16 mouse cellular contexts compared by ENCODE assay signal in genomic region chr7:144612829-144613228, GRCm38 (mm10). TPM values are rescaled to one million over a fixed set of nuclear protein-coding genes. Genes with fewer than 3 reads are reported as not detected.
DNase-seq lines count a peak whose midpoint lies in the region; ATAC-seq and TF ChIP-seq lines count a peak whose summit lies in the region.
"Had no signal": no experiment of that assay in that cellular context is flagged by ENCODE, and none has a peak within 500 bp of the region (broad histone marks: within the 10 kb centered on the region; RNA-seq: fewer than 3 reads in every experiment).

No protein-coding gene starts in this region.

- H3K4me1 ChIP-seq in hindbrain, embryonic 10.5 days (replicated peaks), result peaks cover 6% of the 10 kb centered on the region; the same call in 1 of the 2 replicates
- no peaks in the 10 kb centered on the region for H3K4me1 ChIP-seq in hindbrain, embryonic 12.5 days
- H3K4me1 ChIP-seq in stomach, embryonic 16.5 days (ENCODE audit: control insufficient read depth, insufficient read depth, low read length), result no peaks in the 10 kb centered on the region
- peaks cover 14% of the 10 kb centered on the region for H3K4me1 ChIP-seq in heart, embryonic 12.5 days (replicated peaks)
- H3K4me1 ChIP-seq: embryonic facial prominence, embryonic 12.5 days; neural tube, embryonic 13.5 days had no signal

- H3K9me3 ChIP-seq in hindbrain, embryonic 10.5 days, result no peaks in the 10 kb centered on the region
- H3K9me3 ChIP-seq in hindbrain, embryonic 12.5 days (replicated peaks), result no peaks in the 10 kb centered on the region
- no peaks in the 10 kb centered on the region for H3K9me3 ChIP-seq in stomach, embryonic 16.5 days (replicated peaks; ENCODE audit: control insufficient read depth, low read length)
- no peaks in the 10 kb centered on the region for H3K9me3 ChIP-seq in heart, embryonic 12.5 days (replicated peaks)
- H3K9me3 ChIP-seq: embryonic facial prominence, embryonic 12.5 days; G1E; heart, embryonic 15.5 days; neural tube, embryonic 13.5 days had no signal

- no peak overlapping the region for H3K9ac ChIP-seq in hindbrain, embryonic 12.5 days
- no peak overlapping the region for H3K9ac ChIP-seq in stomach, embryonic 16.5 days (ENCODE audit: low read length)
- H3K9ac ChIP-seq in heart, embryonic 12.5 days, result no peak overlapping the region
- H3K9ac ChIP-seq: embryonic facial prominence, embryonic 12.5 days; heart, embryonic 15.5 days; liver, embryonic 14.5 days; neural tube, embryonic 13.5 days had no signal

- WGBS in hindbrain, embryonic 10.5 days, result 89% methylated on average over 4 of the region's 4 CpGs
- WGBS in hindbrain, embryonic 12.5 days, result 80% methylated on average over 4 of the region's 4 CpGs
- WGBS in stomach, embryonic 16.5 days, result 74% methylated on average over 4 of the region's 4 CpGs
- 73% methylated on average over 4 of the region's 4 CpGs for WGBS in heart, embryonic 12.5 days

- ATAC-seq in hindbrain, embryonic 12.5 days (ENCODE audit: low FRiP score), result no peak
- peak; percentile 52 for ATAC-seq in Patski
- ATAC-seq in stomach, embryonic 16.5 days (ENCODE audit: insufficient read depth, low FRiP score), result no peak
- no peak for ATAC-seq in heart, embryonic 12.5 days (ENCODE audit: insufficient number of reproducible peaks, low FRiP score)

- in situ Hi-C loops in Patski (cut with MboI; ENCODE audit: low pct_unique_long_range_greater_than_20kb), result no loop called here

- peaks cover 4% of the 10 kb centered on the region for H3K27me3 ChIP-seq in hindbrain, embryonic 10.5 days (ENCODE audit: insufficient read depth, poor library complexity, severe bottlenecking)
- H3K27me3 ChIP-seq in hindbrain, embryonic 12.5 days, result peaks cover 4% of the 10 kb centered on the region; the same call in 1 of the 2 replicates
- H3K27me3 ChIP-seq in Patski, result no peaks in the 10 kb centered on the region
- H3K27me3 ChIP-seq in stomach, embryonic 16.5 days (ENCODE audit: control insufficient read depth, insufficient read depth, low read length), result no peaks in the 10 kb centered on the region
- no peaks in the 10 kb centered on the region for H3K27me3 ChIP-seq in heart, embryonic 12.5 days (replicated peaks)
- H3K27me3 ChIP-seq: embryonic facial prominence, embryonic 12.5 days; heart, embryonic 15.5 days; neural tube, embryonic 13.5 days had no signal

- peak overlapping the region; percentile 50; the same call in 1 of the 2 replicates for H3K27ac ChIP-seq in hindbrain, embryonic 10.5 days
- no peak overlapping the region for H3K27ac ChIP-seq in hindbrain, embryonic 12.5 days
- H3K27ac ChIP-seq in stomach, embryonic 16.5 days (ENCODE audit: low read length), result peak overlapping the region; percentile 68; the same call in 1 of the 2 replicates
- no peak overlapping the region for H3K27ac ChIP-seq in heart, embryonic 12.5 days (ENCODE audit: poor library complexity, severe bottlenecking)
- H3K27ac ChIP-seq: embryonic facial prominence, embryonic 12.5 days; heart, embryonic 15.5 days; liver, embryonic 14.5 days; neural tube, embryonic 13.5 days had no signal

- H3K4me3 ChIP-seq in hindbrain, embryonic 10.5 days, result no peak overlapping the region
- no peak overlapping the region for H3K4me3 ChIP-seq in hindbrain, embryonic 12.5 days
- no peak overlapping the region for H3K4me3 ChIP-seq in stomach, embryonic 16.5 days (replicated peaks; ENCODE audit: low read length)
- H3K4me3 ChIP-seq in heart, embryonic 12.5 days, result no peak overlapping the region
- H3K4me3 ChIP-seq: embryonic facial prominence, embryonic 12.5 days; heart, embryonic 15.5 days; neural tube, embryonic 13.5 days had no signal

- 0 out of 2 replicates have a peak, but pooled peaks cover 5% of the 10 kb centered on the region for H3K36me3 ChIP-seq in hindbrain, embryonic 10.5 days
- H3K36me3 ChIP-seq in hindbrain, embryonic 12.5 days, result no peaks in the 10 kb centered on the region
- H3K36me3 ChIP-seq in stomach, embryonic 16.5 days (ENCODE audit: control insufficient read depth, insufficient read depth, low read length), result no peaks in the 10 kb centered on the region; the same call in 1 of the 2 replicates
- no peaks in the 10 kb centered on the region for H3K36me3 ChIP-seq in heart, embryonic 12.5 days
- H3K36me3 ChIP-seq: embryonic facial prominence, embryonic 12.5 days; heart, embryonic 15.5 days; neural tube, embryonic 13.5 days had no signal

- no peak overlapping the region for H3K4me2 ChIP-seq in hindbrain, embryonic 12.5 days (replicated peaks)
- H3K4me2 ChIP-seq in stomach, embryonic 16.5 days (ENCODE audit: low read depth, low read length), result no peak overlapping the region
- H3K4me2 ChIP-seq in heart, embryonic 12.5 days, result no peak overlapping the region
- H3K4me2 ChIP-seq: embryonic facial prominence, embryonic 12.5 days; heart, embryonic 15.5 days; neural tube, embryonic 13.5 days had no signal

- CTCF ChIA-PET in Patski (lab: Charles Lee), result interaction anchor here (0.9 to 4.3 kb wide), 7 partner anchors 10 to 84 kb away, joined by 3 to 17 read pairs (median 3); no protein-coding TSS in a partner anchor

- DNase-seq in hindbrain, embryonic 10.5 days (ENCODE audit: low spot score), result no peak
- peak; percentile 25 for DNase-seq in lung, postnatal 36 days
- no peak for DNase-seq in lung, postnatal 10 days
- DNase-seq in Patski (ENCODE audit: low read depth, low spot score), result no peak
- DNase-seq: adrenal gland, postnatal 36 days; cerebellum, adult 9-11 months; kidney, adult 8-10 months; right cerebral cortex, postnatal 25 days had no signal

- POLR2A ChIA-PET in Patski (lab: Charles Lee), result interaction anchor here (0.6 to 0.7 kb wide), 3 partner anchors 24 to 72 kb away, joined by 3 to 5 read pairs (median 3); no protein-coding TSS in a partner anchor

- no peak for TF ChIP-seq CTCF in Patski (IDR thresholded peaks at IDR 0.05)

RNA-seq across cellular contexts. Expression of gene Fadd, which starts 30.6 kb away (rescaled TPM):
- 10.1 TPM in 2 replicates for polyA plus RNA-seq in hindbrain, embryonic 10.5 days (2016; fragmentation: Nextera tagmentation; extraction: Ambion mirVana)
- 7.4 and 7.7 TPM in 2 replicates for polyA plus RNA-seq in hindbrain, embryonic 12.5 days (2016; fragmentation: Nextera tagmentation; extraction: Ambion mirVana)
- polyA plus RNA-seq in Patski (2021), result 7.7 TPM
- 10.8 and 10.9 TPM in 2 replicates for polyA plus RNA-seq in stomach, embryonic 16.5 days (2015; fragmentation: Nextera tagmentation; extraction: Ambion mirVana)
- 12.1 and 12.3 TPM in 2 replicates for polyA plus RNA-seq in heart, embryonic 12.5 days (2016; fragmentation: Nextera tagmentation; extraction: Ambion mirVana)

RNA-seq across cellular contexts. Expression of gene Ppfia1, which starts 59.3 kb away (rescaled TPM):
- 33.2 and 38.1 TPM in 2 replicates for polyA plus RNA-seq in hindbrain, embryonic 10.5 days (2016; fragmentation: Nextera tagmentation; extraction: Ambion mirVana)
- 48.9 and 49.0 TPM in 2 replicates for polyA plus RNA-seq in hindbrain, embryonic 12.5 days (2016; fragmentation: Nextera tagmentation; extraction: Ambion mirVana)
- polyA plus RNA-seq in Patski (2021), result 73.4 TPM
- 17.9 and 19.2 TPM in 2 replicates for polyA plus RNA-seq in stomach, embryonic 16.5 days (2015; fragmentation: Nextera tagmentation; extraction: Ambion mirVana)
- 29.2 and 35.2 TPM in 2 replicates for polyA plus RNA-seq in heart, embryonic 12.5 days (2016; fragmentation: Nextera tagmentation; extraction: Ambion mirVana)

Comparison
In these comparisons a context has a peak if more than half of its experiments do, and no peak if none do; other contexts are left out.
1. H3K27ac ChIP-seq: peak in hindbrain, embryonic 10.5 days (single experiment) and stomach, embryonic 16.5 days (single experiment); none in hindbrain, embryonic 12.5 days (single experiment) and heart, embryonic 12.5 days (single experiment).